Mouse (Mus musculus) brown adipose tissue, adult 24 weeks (tissue): ENCODE data around the gene Htra3. TPM values are rescaled to one million over a fixed set of nuclear protein-coding genes. Genes with fewer than 3 reads are reported as not detected.

ENCODE experiments used
- H3K27ac ChIP-seq: fragments of 200-500 bp; replicated peaks from 2 replicates; pipeline ENCODE4 v1.5.1; 2012; ENCODE audit warnings: low read depth, mild to moderate bottlenecking, low read length
- H3K4me1 ChIP-seq: fragments of 200-500 bp; 2 replicates; pipeline ENCODE4 v1.6.1; 2012; ENCODE audit warnings: low read length, mixed read lengths; ENCODE audit not compliant: control insufficient read depth, insufficient read depth, insufficient read length
- H3K4me3 ChIP-seq: fragments of 200-500 bp; 2 replicates; pipeline ENCODE4 v1.5.1; 2012; ENCODE audit warnings: low read depth, mild to moderate bottlenecking, low read length, moderate library complexity; ENCODE audit not compliant: insufficient read depth
- polyA plus RNA-seq: library from polyadenylated mRNA; stranded (reverse); fragments of >200 nt; gene quantifications from 2 replicates; pipeline ENCODE4 v1.2.4, GENCODE M21; 2012; ENCODE audit not compliant: missing spikeins, insufficient read depth, insufficient read length

Gene Htra3
- polyA plus RNA-seq: 60.4 and 62.3 TPM in 2 replicates

- Histone ChIP-seq H3K4me1 (peaks cover 6% of the 10 kb centered on the region; the same call in 1 of the 2 replicates), H3K27ac (peak within 1 kb of the TSS; percentile 79), H3K4me3 (peak within 1 kb of the TSS; percentile 66)
Observed at GRCm38 (mm10) chr5:35679256-35680155, at the start of gene Htra3. TSS of gene Htra3 (minus strand) at chr5:35679782.

GRCm38 (mm10) chr5:35728957-35729460 lies 49.4 kb upstream of the Htra3 start:
- Histone ChIP-seq H3K27ac (peak overlapping the region; percentile 95), H3K4me1 (peaks cover 29% of the 10 kb centered on the region), H3K4me3 (peak overlapping the region; percentile 70)

- Histone ChIP-seq H3K27ac (peak overlapping the region; percentile 95), H3K4me3 (peak overlapping the region; percentile 70), H3K4me1 (peaks cover 35% of the 10 kb centered on the region)
Observed at GRCm38 (mm10) chr5:35728344-35728956, 48.9 kb upstream of the Htra3 start.

GRCm38 (mm10) chr5:35727447-35727846 lies 47.9 kb upstream of the Htra3 start:
- peak overlapping the region; percentile 95 for H3K27ac ChIP-seq
- peak overlapping the region; percentile 70 for H3K4me3 ChIP-seq
- H3K4me1 ChIP-seq: peaks cover 41% of the 10 kb centered on the region

- Histone ChIP-seq H3K4me3 (no peak overlapping the region), H3K27ac (peak overlapping the region; percentile 63; the same call in 1 of the 2 replicates)
Observed at GRCm38 (mm10) chr5:35725840-35726239, 46.3 kb upstream of the Htra3 start.

GRCm38 (mm10) chr5:35723900-35724299 lies 44.3 kb upstream of the Htra3 start:
- H3K4me3 ChIP-seq: no peak overlapping the region
- peaks cover 57% of the 10 kb centered on the region for H3K4me1 ChIP-seq
- peak overlapping the region; percentile 36; the same call in 1 of the 2 replicates for H3K27ac ChIP-seq

More at GRCm38 (mm10) chr5:35725840-35726239, 46.3 kb upstream of the Htra3 start:
- peaks cover 45% of the 10 kb centered on the region for H3K4me1 ChIP-seq

- Histone ChIP-seq H3K4me3 (no peak overlapping the region), H3K27ac (peak overlapping the region; percentile 68), H3K4me1 (peaks cover 60% of the 10 kb centered on the region)
Observed at GRCm38 (mm10) chr5:35722654-35723053, 43.1 kb upstream of the Htra3 start.

GRCm38 (mm10) chr5:35721933-35722332 lies 42.4 kb upstream of the Htra3 start:
- Histone ChIP-seq H3K4me3 (no peak overlapping the region), H3K27ac (peak overlapping the region; percentile 55)

GRCm38 (mm10) chr5:35719880-35720279 lies 40.3 kb upstream of the Htra3 start:
- no peak overlapping the region for H3K4me3 ChIP-seq
- H3K27ac ChIP-seq: peak overlapping the region; percentile 82
- H3K4me1 ChIP-seq: peaks cover 38% of the 10 kb centered on the region

More at GRCm38 (mm10) chr5:35721933-35722332, 42.4 kb upstream of the Htra3 start:
- H3K4me1 ChIP-seq: peaks cover 55% of the 10 kb centered on the region

GRCm38 (mm10) chr5:35719343-35719742 lies 39.8 kb upstream of the Htra3 start:
- Histone ChIP-seq H3K27ac (peak overlapping the region; percentile 82), H3K4me1 (peaks cover 38% of the 10 kb centered on the region), H3K4me3 (no peak overlapping the region)

GRCm38 (mm10) chr5:35718817-35719216 lies 39.2 kb upstream of the Htra3 start:
- H3K4me3 ChIP-seq: no peak overlapping the region
- H3K27ac ChIP-seq: peak overlapping the region; percentile 82
- peaks cover 34% of the 10 kb centered on the region for H3K4me1 ChIP-seq

- H3K27ac ChIP-seq: peak overlapping the region; percentile 28; the same call in 1 of the 2 replicates
- H3K4me1 ChIP-seq: peaks cover 25% of the 10 kb centered on the region
- no peak overlapping the region for H3K4me3 ChIP-seq
Observed at GRCm38 (mm10) chr5:35717946-35718345, 38.4 kb upstream of the Htra3 start.

GRCm38 (mm10) chr5:35717455-35717854 lies 37.9 kb upstream of the Htra3 start:
- peaks cover 24% of the 10 kb centered on the region for H3K4me1 ChIP-seq
- H3K27ac ChIP-seq: no peak overlapping the region
- H3K4me3 ChIP-seq: no peak overlapping the region

- Histone ChIP-seq H3K4me3 (no peak overlapping the region), H3K4me1 (peaks cover 7% of the 10 kb centered on the region; the same call in 1 of the 2 replicates), H3K27ac (no peak overlapping the region)
Observed at GRCm38 (mm10) chr5:35713649-35714354, 34.2 kb upstream of the Htra3 start.
